Mouse (Mus musculus) ES-Bruce4 (cell line): ENCODE measurements at regions not wholly inside any gene's neighbourhood (a gene's known extent, or its start where the extent isn't known, plus 50 kb on each side); places are given as distances from the start of the nearest gene placed in this dataset.

ENCODE experiments used
- CTCF ChIP-seq: IDR thresholded peaks from one replicate; pipeline ENCODE4 v1.8.1; 2011; ENCODE audit warnings: low read depth, low read length
- EP300 ChIP-seq: IDR thresholded peaks from 2 replicates; pipeline ENCODE4 v1.6.1; 2011; ENCODE audit warnings: low read depth, low read length; ENCODE audit not compliant: insufficient read depth

GRCm38 (mm10) chr8:89849416-89850208, 498.5 kb downstream of the Tox3 start:
- no peak for TF ChIP-seq CTCF
- no peak for TF ChIP-seq EP300
